Mouse (Mus musculus) midbrain, embryonic 12.5 days (tissue): ENCODE measurements around the gene Shc3. TPM values are rescaled to one million over a fixed set of nuclear protein-coding genes. Genes with fewer than 3 reads are reported as not detected.

ENCODE experiments used
- ATAC-seq: fragments of 200-750 bp; cut with Nextera tagmentation; 2 replicates; pipeline ENCODE4 v1.8.0; 2017; ENCODE audit warnings: low read depth, moderate TSS enrichment, moderate library complexity; ENCODE audit not compliant: low FRiP score
- H3K27ac ChIP-seq: fragments of 300-500 bp; sonication (generic); replicated peaks from 2 replicates; pipeline ENCODE4 v1.5.1; 2016; ENCODE audit warnings: mild to moderate bottlenecking
- H3K27me3 ChIP-seq: fragments of 300-500 bp; sonication (generic); 2 replicates; pipeline ENCODE4 v1.6.1; 2016; ENCODE audit warnings: mild to moderate bottlenecking
- H3K36me3 ChIP-seq: fragments of 300-500 bp; sonication (generic); 2 replicates; pipeline ENCODE4 v1.6.1; 2016
- H3K4me1 ChIP-seq: fragments of 300-500 bp; sonication (generic); 2 replicates; pipeline ENCODE4 v1.6.1; 2016
- H3K4me2 ChIP-seq: fragments of 300-500 bp; sonication (generic); replicated peaks from 2 replicates; pipeline ENCODE4 v1.6.1; 2016; ENCODE audit warnings: mild to moderate bottlenecking, moderate library complexity
- H3K4me3 ChIP-seq: fragments of 300-500 bp; sonication (generic); 2 replicates; pipeline ENCODE4 v1.5.1; 2016; ENCODE audit warnings: mild to moderate bottlenecking
- H3K9ac ChIP-seq: fragments of 300-500 bp; sonication (generic); replicated peaks from 2 replicates; pipeline ENCODE4 v1.6.1; 2016; ENCODE audit warnings: mild to moderate bottlenecking, moderate library complexity
- H3K9me3 ChIP-seq: fragments of 300-500 bp; sonication (generic); 2 replicates; pipeline ENCODE4 v1.6.1; 2016; ENCODE audit warnings: mild to moderate bottlenecking
- WGBS: fragments of 180-500 bp; shearing (Covaris S2); methylation state at CpG from one replicate; pipeline ENCODE4 v1.1.7; 2016; 5-methylcytosine and 5-hydroxymethylcytosine counted together
- polyA plus RNA-seq: library from polyadenylated mRNA; unstranded; fragments of >200 nt; fragmentation: Nextera tagmentation; extraction: Ambion mirVana; gene quantifications from 2 replicates; pipeline ENCODE4 v1.2.1, GENCODE M21; 2016

Shc3 gene
- polyA plus RNA-seq, 1 experiment from 2014 or later = 7.9 TPM

GRCm38 (mm10) chr13:51517943-51518342 is 51.3 kb downstream of the Shc3 start:
- Histone ChIP-seq H3K4me2 (no peak overlapping the region), H3K27me3 (no peaks in the 10 kb centered on the region), H3K27ac (no peak overlapping the region), H3K4me1 (no peaks in the 10 kb centered on the region), H3K9ac (no peak overlapping the region), H3K4me3 (no peak overlapping the region), H3K9me3 (no peaks in the 10 kb centered on the region), H3K36me3 (0 out of 2 replicates have a peak, but pooled peaks cover 2% of the 10 kb centered on the region)
- WGBS = 80% methylated on average over 4 of the region's 4 CpGs
- ATAC-seq = no peak

GRCm38 (mm10) chr13:51508836-51509235 is 60.4 kb downstream of the Shc3 start:
- no peak overlapping the region for H3K4me3 ChIP-seq
- H3K27ac ChIP-seq = no peak overlapping the region
- H3K27me3 ChIP-seq = no peaks in the 10 kb centered on the region
- no peak overlapping the region for H3K4me2 ChIP-seq
- no peaks in the 10 kb centered on the region; the same call in 1 of the 2 replicates for H3K36me3 ChIP-seq
- 92% methylated on average over 9 of the region's 9 CpGs for WGBS
- no peak overlapping the region for H3K9ac ChIP-seq
- H3K9me3 ChIP-seq = no peaks in the 10 kb centered on the region
- no peaks in the 10 kb centered on the region for H3K4me1 ChIP-seq
- no peak for ATAC-seq

- H3K4me1 ChIP-seq = no peaks in the 10 kb centered on the region
- no peak for ATAC-seq
- no peak overlapping the region for H3K27ac ChIP-seq
- H3K36me3 ChIP-seq = no peaks in the 10 kb centered on the region; the same call in 1 of the 2 replicates
- H3K9me3 ChIP-seq = no peaks in the 10 kb centered on the region
- H3K4me2 ChIP-seq = no peak overlapping the region
- WGBS = 82% methylated on average over 5 of the region's 5 CpGs
- H3K4me3 ChIP-seq = no peak overlapping the region
- H3K27me3 ChIP-seq = no peaks in the 10 kb centered on the region
- H3K9ac ChIP-seq = no peak overlapping the region
Measured at GRCm38 (mm10) chr13:51505711-51506110, 63.5 kb downstream of the Shc3 start.

- H3K27ac ChIP-seq = no peak overlapping the region
- no peak for ATAC-seq
- no peak overlapping the region for H3K4me3 ChIP-seq
- H3K9me3 ChIP-seq = no peaks in the 10 kb centered on the region
- no peak overlapping the region for H3K9ac ChIP-seq
- WGBS = 83% methylated on average over 1 of the region's 1 CpGs
- H3K4me1 ChIP-seq = no peaks in the 10 kb centered on the region
- H3K27me3 ChIP-seq = no peaks in the 10 kb centered on the region
- no peak overlapping the region for H3K4me2 ChIP-seq
- no peaks in the 10 kb centered on the region for H3K36me3 ChIP-seq
Measured at GRCm38 (mm10) chr13:51499769-51500168, 69.5 kb downstream of the Shc3 start.

- no peaks in the 10 kb centered on the region for H3K4me1 ChIP-seq
- H3K4me2 ChIP-seq = no peak overlapping the region
- no peaks in the 10 kb centered on the region for H3K27me3 ChIP-seq
- H3K27ac ChIP-seq = no peak overlapping the region
- no peak for ATAC-seq
- WGBS = 89% methylated on average over 9 of the region's 9 CpGs
- H3K9ac ChIP-seq = no peak overlapping the region
- no peaks in the 10 kb centered on the region for H3K9me3 ChIP-seq
- no peaks in the 10 kb centered on the region for H3K36me3 ChIP-seq
- no peak overlapping the region for H3K4me3 ChIP-seq
Measured at GRCm38 (mm10) chr13:51493676-51494075, 75.5 kb downstream of the Shc3 start.

- H3K36me3 ChIP-seq = no peaks in the 10 kb centered on the region
- H3K4me3 ChIP-seq = no peak overlapping the region
- ATAC-seq = no peak
- H3K27me3 ChIP-seq = no peaks in the 10 kb centered on the region
- no peak overlapping the region for H3K4me2 ChIP-seq
- H3K27ac ChIP-seq = no peak overlapping the region
- 79% methylated on average over 8 of the region's 8 CpGs for WGBS
- H3K4me1 ChIP-seq = no peaks in the 10 kb centered on the region
- no peaks in the 10 kb centered on the region for H3K9me3 ChIP-seq
- no peak overlapping the region for H3K9ac ChIP-seq
Measured at GRCm38 (mm10) chr13:51491649-51492435, 77.4 kb downstream of the Shc3 start.

GRCm38 (mm10) chr13:51490195-51490594 is 79.0 kb downstream of the Shc3 start:
- no peaks in the 10 kb centered on the region for H3K9me3 ChIP-seq
- no peaks in the 10 kb centered on the region for H3K27me3 ChIP-seq
- H3K27ac ChIP-seq = no peak overlapping the region
- H3K4me3 ChIP-seq = no peak overlapping the region
- no peak overlapping the region for H3K4me2 ChIP-seq
- 91% methylated on average over 6 of the region's 6 CpGs for WGBS
- no peaks in the 10 kb centered on the region for H3K4me1 ChIP-seq
- no peaks in the 10 kb centered on the region for H3K36me3 ChIP-seq
- ATAC-seq = no peak
- no peak overlapping the region for H3K9ac ChIP-seq

- Histone ChIP-seq H3K27me3 (no peaks in the 10 kb centered on the region), H3K36me3 (no peaks in the 10 kb centered on the region), H3K9me3 (no peaks in the 10 kb centered on the region), H3K4me2 (no peak overlapping the region), H3K4me1 (no peaks in the 10 kb centered on the region), H3K27ac (no peak overlapping the region), H3K4me3 (no peak overlapping the region), H3K9ac (no peak overlapping the region)
- WGBS = 77% methylated on average over 3 of the region's 3 CpGs
- ATAC-seq = no peak
Measured at GRCm38 (mm10) chr13:51488945-51489344, 80.3 kb downstream of the Shc3 start.

GRCm38 (mm10) chr13:51485291-51485690 is 83.9 kb downstream of the Shc3 start:
- Histone ChIP-seq H3K9me3 (no peaks in the 10 kb centered on the region), H3K4me1 (no peaks in the 10 kb centered on the region), H3K27me3 (no peaks in the 10 kb centered on the region), H3K4me3 (no peak overlapping the region), H3K27ac (no peak overlapping the region), H3K9ac (no peak overlapping the region), H3K4me2 (no peak overlapping the region), H3K36me3 (no peaks in the 10 kb centered on the region)
- WGBS = 91% methylated on average over 9 of the region's 9 CpGs
- no peak for ATAC-seq

- no peak for ATAC-seq
- H3K36me3 ChIP-seq = no peaks in the 10 kb centered on the region
- no peaks in the 10 kb centered on the region for H3K9me3 ChIP-seq
- H3K4me1 ChIP-seq = no peaks in the 10 kb centered on the region
- no peak overlapping the region for H3K9ac ChIP-seq
- H3K27me3 ChIP-seq = no peaks in the 10 kb centered on the region
- 91% methylated on average over 11 of the region's 11 CpGs for WGBS
- no peak overlapping the region for H3K4me2 ChIP-seq
- H3K27ac ChIP-seq = no peak overlapping the region
- H3K4me3 ChIP-seq = no peak overlapping the region
Measured at GRCm38 (mm10) chr13:51482786-51483185, 86.4 kb downstream of the Shc3 start.

GRCm38 (mm10) chr13:51480341-51481011 is 88.7 kb downstream of the Shc3 start:
- Histone ChIP-seq H3K9ac (no peak overlapping the region), H3K4me1 (no peaks in the 10 kb centered on the region), H3K4me2 (no peak overlapping the region), H3K9me3 (no peaks in the 10 kb centered on the region), H3K36me3 (no peaks in the 10 kb centered on the region), H3K27me3 (no peaks in the 10 kb centered on the region), H3K4me3 (no peak overlapping the region), H3K27ac (no peak overlapping the region)
- ATAC-seq = no peak
- 81% methylated on average over 11 of the region's 11 CpGs for WGBS

- Histone ChIP-seq H3K27ac (no peak overlapping the region), H3K4me2 (no peak overlapping the region), H3K4me1 (no peaks in the 10 kb centered on the region), H3K36me3 (no peaks in the 10 kb centered on the region), H3K9me3 (no peaks in the 10 kb centered on the region), H3K4me3 (no peak overlapping the region), H3K9ac (no peak overlapping the region), H3K27me3 (no peaks in the 10 kb centered on the region)
- no peak for ATAC-seq
- 91% methylated on average over 11 of the region's 11 CpGs for WGBS
Measured at GRCm38 (mm10) chr13:51479826-51480225, 89.4 kb downstream of the Shc3 start.
